Mouse (Mus musculus) small intestine, adult 2 months (tissue): ENCODE results near the gene Grap2.

Experiments used
- CTCF ChIP-seq: fragments of 200-500 bp; IDR thresholded peaks from 2 replicates; pipeline ENCODE4 v1.5.1; 2012; ENCODE audit warnings: low read depth, mild to moderate bottlenecking, control low read depth, inconsistent platforms, low read length, moderate library complexity, mixed read lengths; ENCODE audit not compliant: insufficient replicate concordance, insufficient read length; ENCODE audit errors: extremely low read depth
- POLR2A ChIP-seq: fragments of 200-500 bp; IDR thresholded peaks from 2 replicates; pipeline ENCODE4 v1.6.1; 2012; ENCODE audit warnings: low read depth, mild to moderate bottlenecking, control low read depth, inconsistent platforms, low read length, moderate library complexity

GRCm38 (mm10) chr15:80636757-80637372 lies 64.5 kb downstream of the Grap2 start:
- TF ChIP-seq CTCF = no peak
- no peak for TF ChIP-seq POLR2A
